15 mouse cellular contexts compared by ENCODE assay signal in genomic region chr10:69605211-69605610, GRCm38 (mm10).
DNase-seq lines count a peak whose midpoint lies in the region; ATAC-seq lines count a peak whose summit lies in the region.
"Had no signal": no experiment of that assay in that cellular context is flagged by ENCODE, and none has a peak within 500 bp of the region (broad histone marks: within the 10 kb centered on the region; RNA-seq: fewer than 3 reads in every experiment).

No protein-coding gene starts in this region.

- H3K4me1 ChIP-seq in embryonic facial prominence, embryonic 14.5 days (ENCODE audit: control insufficient read depth, insufficient read depth, low read length), result no peaks in the 10 kb centered on the region
- H3K4me1 ChIP-seq in embryonic facial prominence, embryonic 10.5 days, result peaks cover 9% of the 10 kb centered on the region; the same call in 1 of the 2 replicates
- H3K4me1 ChIP-seq in heart, embryonic 16.5 days (ENCODE audit: control insufficient read depth, insufficient read depth, low read length), result peaks cover 9% of the 10 kb centered on the region; the same call in 1 of the 2 replicates

- H3K9me3 ChIP-seq in embryonic facial prominence, embryonic 14.5 days (ENCODE audit: control insufficient read depth, low read length), result no peaks in the 10 kb centered on the region
- H3K9me3 ChIP-seq in embryonic facial prominence, embryonic 10.5 days, result no peaks in the 10 kb centered on the region
- H3K9me3 ChIP-seq in heart, embryonic 16.5 days (replicated peaks; ENCODE audit: control insufficient read depth, low read length), result no peaks in the 10 kb centered on the region
- H3K9me3 ChIP-seq: heart, embryonic 15.5 days; limb, embryonic 10.5 days had no signal

- no peak overlapping the region for H3K9ac ChIP-seq in embryonic facial prominence, embryonic 14.5 days (ENCODE audit: low read depth, low read length)
- H3K9ac ChIP-seq in heart, embryonic 16.5 days (ENCODE audit: low read length), result no peak overlapping the region
- H3K9ac ChIP-seq: heart, embryonic 15.5 days; liver, embryonic 14.5 days had no signal

- H3K4me3 ChIP-seq in embryonic facial prominence, embryonic 14.5 days (ENCODE audit: low read depth, low read length), result no peak overlapping the region
- no peak overlapping the region for H3K4me3 ChIP-seq in embryonic facial prominence, embryonic 10.5 days
- no peak overlapping the region for H3K4me3 ChIP-seq in heart, embryonic 16.5 days (ENCODE audit: low read length)
- H3K4me3 ChIP-seq: gastrocnemius, adult 2 months; heart, embryonic 15.5 days; limb, embryonic 10.5 days had no signal

- 31% methylated on average over 12 of the region's 12 CpGs for WGBS in embryonic facial prominence, embryonic 14.5 days
- WGBS in embryonic facial prominence, embryonic 10.5 days, result 64% methylated on average over 12 of the region's 12 CpGs
- 23% methylated on average over 12 of the region's 12 CpGs for WGBS in heart, embryonic 16.5 days

- no peak for ATAC-seq in embryonic facial prominence, embryonic 14.5 days (ENCODE audit: low read depth)
- ATAC-seq in heart, embryonic 16.5 days (replicated peaks; ENCODE audit: extremely low read depth, insufficient read depth, low FRiP score), result no peak

- no peak overlapping the region for H3K27ac ChIP-seq in embryonic facial prominence, embryonic 14.5 days (replicated peaks; ENCODE audit: low read depth, low read length)
- H3K27ac ChIP-seq in embryonic facial prominence, embryonic 10.5 days (replicated peaks), result no peak overlapping the region
- H3K27ac ChIP-seq in heart, embryonic 16.5 days (ENCODE audit: low read length), result no peak overlapping the region
- H3K27ac ChIP-seq: gastrocnemius, adult 2 months; heart, embryonic 15.5 days; limb, embryonic 10.5 days; liver, embryonic 14.5 days had no signal

- no peaks in the 10 kb centered on the region for H3K27me3 ChIP-seq in embryonic facial prominence, embryonic 14.5 days (replicated peaks; ENCODE audit: control insufficient read depth, insufficient read depth, low read length)
- no peaks in the 10 kb centered on the region for H3K27me3 ChIP-seq in embryonic facial prominence, embryonic 10.5 days (replicated peaks; ENCODE audit: low read depth, poor library complexity, severe bottlenecking)
- no peaks in the 10 kb centered on the region for H3K27me3 ChIP-seq in heart, embryonic 16.5 days (ENCODE audit: control insufficient read depth, insufficient read depth, low read length)
- H3K27me3 ChIP-seq: heart, embryonic 15.5 days had no signal

- 0 out of 2 replicates have a peak overlapping the region, but pooled peaks have one; percentile 2 for H3K4me2 ChIP-seq in embryonic facial prominence, embryonic 14.5 days (ENCODE audit: low read depth, low read length)
- 0 out of 2 replicates have a peak overlapping the region, but pooled peaks have one; percentile 5 for H3K4me2 ChIP-seq in heart, embryonic 16.5 days (ENCODE audit: low read depth, low read length)
- H3K4me2 ChIP-seq: heart, embryonic 15.5 days had no signal

- no peak for DNase-seq in embryonic facial prominence, embryonic 14.5 days (ENCODE audit: low spot score)
- DNase-seq in embryonic facial prominence, embryonic 10.5 days (ENCODE audit: low spot score), result no peak
- DNase-seq in heart, adult 18-20 months, result no peak
- peak; percentile 45 to 55 for DNase-seq in right cerebral cortex, adult 2 months (ENCODE audit: low spot score in 2 of 2)
- no peak for DNase-seq in right cerebral cortex, postnatal 14 days
- no peak for DNase-seq in layer of hippocampus, adult 11-12 months (ENCODE audit: low spot score)
- DNase-seq in layer of hippocampus, adult 9-10 months (ENCODE audit: low spot score), result no peak
- DNase-seq: adrenal gland, adult 8-10 months; gastrocnemius, adult 2 months; kidney, adult 8-10 months; thymus, adult 2 months had no signal

- no peaks in the 10 kb centered on the region for H3K36me3 ChIP-seq in embryonic facial prominence, embryonic 14.5 days (ENCODE audit: control insufficient read depth, insufficient read depth, low read length)
- H3K36me3 ChIP-seq in embryonic facial prominence, embryonic 10.5 days (replicated peaks), result no peaks in the 10 kb centered on the region; the same call in 1 of the 2 replicates
- H3K36me3 ChIP-seq in heart, embryonic 16.5 days (ENCODE audit: control insufficient read depth, insufficient read depth), result no peaks in the 10 kb centered on the region
- H3K36me3 ChIP-seq: heart, embryonic 15.5 days; limb, embryonic 10.5 days had no signal

Comparison
In these comparisons a context has a peak if more than half of its experiments do, and no peak if none do; other contexts are left out.
1. DNase-seq: peak in right cerebral cortex, adult 2 months (2 of 2); none in embryonic facial prominence, embryonic 14.5 days (single experiment), embryonic facial prominence, embryonic 10.5 days (single experiment), heart, adult 18-20 months (0 of 2), right cerebral cortex, postnatal 14 days (single experiment), layer of hippocampus, adult 11-12 months (single experiment) and layer of hippocampus, adult 9-10 months (single experiment).